Comparison of ENCODE assay signal across 10 mouse cellular contexts in the genomic region with DNA sequence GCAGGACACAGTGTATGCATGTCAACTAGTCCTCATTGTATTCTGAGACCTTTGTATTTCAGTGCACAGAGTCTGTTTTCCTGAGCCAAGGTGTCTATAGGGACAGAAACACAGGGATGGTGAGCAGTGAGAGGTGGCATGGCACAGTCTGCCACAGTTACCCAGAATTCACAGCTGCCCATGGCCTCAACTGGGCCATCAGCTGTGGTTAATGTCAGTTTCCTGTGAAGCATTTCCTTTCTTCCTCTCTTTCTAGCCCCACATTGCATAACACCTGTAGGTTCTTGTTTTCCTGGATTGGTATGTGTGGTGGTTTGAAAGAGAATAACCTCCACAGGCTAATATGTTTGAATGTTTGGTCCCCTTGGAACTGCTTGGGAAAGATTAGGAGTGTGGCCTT. TPM values are rescaled to one million over a fixed set of nuclear protein-coding genes. Genes with fewer than 3 reads are reported as not detected.
A peak's percentile ranks its signal among the peaks of the same experiment; 100 is the strongest.
DNase-seq lines count a peak whose midpoint lies in the region; ATAC-seq lines count a peak whose summit lies in the region.
"Had no signal": no experiment of that assay in that cellular context is flagged by ENCODE, and none has a peak within 500 bp of the region (broad histone marks: within the 10 kb centered on the region; RNA-seq: fewer than 3 reads in every experiment).

No protein-coding gene starts in this region.

- H3K4me2 ChIP-seq in kidney, embryonic 15.5 days: peak overlapping the region; percentile 61
- peak overlapping the region; percentile 56 for H3K4me2 ChIP-seq in forebrain, embryonic 14.5 days (ENCODE audit: low read length)
- H3K4me2 ChIP-seq in limb, embryonic 12.5 days: peak overlapping the region; percentile 62
- H3K4me2 ChIP-seq in neural tube, embryonic 12.5 days (replicated peaks): peak overlapping the region; percentile 63

- no peaks in the 10 kb centered on the region for H3K4me1 ChIP-seq in kidney, embryonic 15.5 days
- no peaks in the 10 kb centered on the region for H3K4me1 ChIP-seq in forebrain, embryonic 14.5 days (ENCODE audit: control insufficient read depth, insufficient read depth, low read length)
- H3K4me1 ChIP-seq in limb, embryonic 12.5 days (replicated peaks): no peaks in the 10 kb centered on the region
- no peaks in the 10 kb centered on the region for H3K4me1 ChIP-seq in neural tube, embryonic 12.5 days

- H3K27ac ChIP-seq in kidney, embryonic 15.5 days: no peak overlapping the region
- no peak overlapping the region for H3K27ac ChIP-seq in forebrain, embryonic 14.5 days (ENCODE audit: low read depth, low read length)
- no peak overlapping the region for H3K27ac ChIP-seq in limb, embryonic 12.5 days
- no peak overlapping the region for H3K27ac ChIP-seq in neural tube, embryonic 12.5 days

- H3K9me3 ChIP-seq in kidney, embryonic 15.5 days (replicated peaks): no peaks in the 10 kb centered on the region
- H3K9me3 ChIP-seq in forebrain, embryonic 14.5 days (replicated peaks; ENCODE audit: control insufficient read depth, low read length): no peaks in the 10 kb centered on the region
- no peaks in the 10 kb centered on the region for H3K9me3 ChIP-seq in limb, embryonic 12.5 days
- no peaks in the 10 kb centered on the region for H3K9me3 ChIP-seq in neural tube, embryonic 12.5 days

- no peak for DNase-seq in kidney, adult 18-20 months
- DNase-seq in forebrain, embryonic 14.5 days (ENCODE audit: low spot score): no peak
- DNase-seq in frontal cortex, postnatal 36 days (ENCODE audit: low spot score in 2 of 2): no peak
- no peak for DNase-seq in cerebellum, adult 11-12 months
- no peak for DNase-seq in embryo, embryonic 11 days
- DNase-seq: adrenal gland, postnatal 14 days; kidney, postnatal 10 days had no signal

- ATAC-seq in kidney, embryonic 15.5 days (replicated peaks; ENCODE audit: low FRiP score): peak; percentile 43; the same call in 1 of the 2 replicates
- ATAC-seq in forebrain, embryonic 14.5 days: no peak
- no peak for ATAC-seq in limb, embryonic 12.5 days (ENCODE audit: insufficient number of reproducible peaks, insufficient read depth, low FRiP score, low TSS enrichment, low read depth)
- ATAC-seq in neural tube, embryonic 12.5 days (ENCODE audit: low FRiP score, low read depth): peak; percentile 39; the same call in 1 of the 2 replicates

- H3K27me3 ChIP-seq in kidney, embryonic 15.5 days: no peaks in the 10 kb centered on the region
- no peaks in the 10 kb centered on the region for H3K27me3 ChIP-seq in forebrain, embryonic 14.5 days (replicated peaks; ENCODE audit: control insufficient read depth, insufficient read depth, low read length)
- H3K27me3 ChIP-seq in limb, embryonic 12.5 days: no peaks in the 10 kb centered on the region
- H3K27me3 ChIP-seq in neural tube, embryonic 12.5 days (replicated peaks): no peaks in the 10 kb centered on the region

- no peak overlapping the region for H3K9ac ChIP-seq in kidney, embryonic 15.5 days
- no peak overlapping the region for H3K9ac ChIP-seq in forebrain, embryonic 14.5 days (ENCODE audit: low read length)
- H3K9ac ChIP-seq in limb, embryonic 12.5 days (replicated peaks): no peak overlapping the region
- 0 out of 2 replicates have a peak overlapping the region, but pooled peaks have one; percentile 44 for H3K9ac ChIP-seq in neural tube, embryonic 12.5 days

- peak overlapping the region; percentile 42 for H3K4me3 ChIP-seq in kidney, embryonic 15.5 days (replicated peaks)
- peak overlapping the region; percentile 30; the same call in 1 of the 2 replicates for H3K4me3 ChIP-seq in forebrain, embryonic 14.5 days (ENCODE audit: low read depth, low read length)
- peak overlapping the region; percentile 38; the same call in 1 of the 2 replicates for H3K4me3 ChIP-seq in limb, embryonic 12.5 days (replicated peaks)
- H3K4me3 ChIP-seq in neural tube, embryonic 12.5 days: no peak overlapping the region

- no peaks in the 10 kb centered on the region for H3K36me3 ChIP-seq in kidney, embryonic 15.5 days
- no peaks in the 10 kb centered on the region for H3K36me3 ChIP-seq in forebrain, embryonic 14.5 days (ENCODE audit: control insufficient read depth, insufficient read depth, low read length)
- H3K36me3 ChIP-seq in limb, embryonic 12.5 days: no peaks in the 10 kb centered on the region
- no peaks in the 10 kb centered on the region for H3K36me3 ChIP-seq in neural tube, embryonic 12.5 days

RNA-seq across cellular contexts. Expression of gene Cyp4a12a, which starts 18.5 kb away (rescaled TPM):
- 0.21 TPM in 1 of 2 replicates, not detected in the other for polyA plus RNA-seq in kidney, embryonic 15.5 days (2015; fragmentation: Nextera tagmentation; extraction: Ambion mirVana)
- not detected in 2 replicates for polyA plus RNA-seq in forebrain, embryonic 14.5 days (2014; fragmentation: Nextera tagmentation; extraction: Ambion mirVana)
- not detected in 2 replicates for polyA plus RNA-seq in limb, embryonic 12.5 days (2016; fragmentation: Nextera tagmentation; extraction: Ambion mirVana)
- not detected in 2 replicates for polyA plus RNA-seq in neural tube, embryonic 12.5 days (2016; fragmentation: Nextera tagmentation; extraction: Ambion mirVana)

RNA-seq across cellular contexts. Expression of gene Cyp4a29, which starts 38.5 kb away (rescaled TPM):
- polyA plus RNA-seq in kidney, embryonic 15.5 days (2015; fragmentation: Nextera tagmentation; extraction: Ambion mirVana): not detected in 2 replicates
- not detected in 2 replicates for polyA plus RNA-seq in forebrain, embryonic 14.5 days (2014; fragmentation: Nextera tagmentation; extraction: Ambion mirVana)
- not detected in 2 replicates for polyA plus RNA-seq in limb, embryonic 12.5 days (2016; fragmentation: Nextera tagmentation; extraction: Ambion mirVana)
- not detected in 2 replicates for polyA plus RNA-seq in neural tube, embryonic 12.5 days (2016; fragmentation: Nextera tagmentation; extraction: Ambion mirVana)

Comparison
In these comparisons a context has a peak if more than half of its experiments do, and no peak if none do; other contexts are left out.
1. ATAC-seq: peak in kidney, embryonic 15.5 days (single experiment) and neural tube, embryonic 12.5 days (single experiment); none in forebrain, embryonic 14.5 days (single experiment) and limb, embryonic 12.5 days (single experiment).
2. Peak in every context shown above with its lines, with median percentiles within 50 percentile points of each other: H3K4me2 ChIP-seq.